Mouse (Mus musculus) gastrocnemius, postnatal 14 days (tissue): Measurements from ENCODE around the gene Sys1. TPM values are rescaled to one million over a fixed set of nuclear protein-coding genes. Genes with fewer than 3 reads are reported as not detected.

ENCODE experiments used
- DNase-seq: peaks from one replicate; pipeline ENCODE4 v3.0.0; 2021; ENCODE audit warnings: mixed read lengths
- intact Hi-C: fragments of 180-260 bp; cut with DNase I; formaldehyde crosslinking; loops from one replicate; pipeline ENCODE4 v1.15.1; 2025; ENCODE audit warnings: low total_unique reads
- long read RNA-seq, 2 experiments: library from polyadenylated mRNA; stranded (forward); transcript quantifications; one replicate each; pipeline ENCODE4 v2.0.0; 2021
- total RNA-seq, 2 experiments: library from RNA; stranded (reverse); gene quantifications; 2 replicates each; pipeline ENCODE4 v1.2.3; 2021

Gene Sys1
- total RNA-seq: 10 to 100 TPM; 15.0 to 15.6 TPM
- long read RNA-seq, experiment 1, transcript Sys1-201 (4 exons, 1,606 nt): major isoform, 30 of 31 reads
- long read RNA-seq, experiment 1, partial matches to known transcripts: 0 of 31 reads
- long read RNA-seq, experiment 1, other reads (novel, unspliced or antisense): 1 of 31 reads
- long read RNA-seq, experiment 2, transcript Sys1-201 (4 exons, 1,606 nt): major isoform, 27 of 29 reads
- long read RNA-seq, experiment 2, partial matches to known transcripts: 2 of 29 reads
- long read RNA-seq, experiment 2, other reads (novel, unspliced or antisense): 0 of 29 reads

DNA sequence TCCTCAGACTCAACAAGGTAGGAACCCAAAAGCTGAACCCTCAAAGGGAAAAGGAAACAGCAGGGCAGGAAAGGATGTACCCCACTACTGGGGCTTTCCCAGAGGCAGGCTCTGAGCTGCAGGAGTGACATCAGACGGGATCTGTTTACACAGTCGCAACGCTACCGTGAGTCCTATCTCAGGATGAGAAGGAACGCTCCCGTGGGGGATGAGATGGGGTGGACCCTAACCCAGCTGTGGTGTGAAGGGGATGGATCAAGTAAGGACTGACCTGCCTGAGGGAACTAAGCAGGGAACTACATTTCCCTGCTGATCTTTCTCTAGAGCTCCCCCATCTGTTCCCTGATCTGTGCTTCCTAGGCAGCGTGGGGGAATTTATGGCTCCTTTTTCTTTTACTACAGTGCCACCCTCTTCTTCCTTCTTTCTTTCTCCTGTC lies at the start of gene Sys1:
Gene Sys1, plus strand, starts transcription at position 101 of the 437 bp plus-strand sequence.
- no peak for DNase-seq
- intact Hi-C loops: no loop called here

DNA sequence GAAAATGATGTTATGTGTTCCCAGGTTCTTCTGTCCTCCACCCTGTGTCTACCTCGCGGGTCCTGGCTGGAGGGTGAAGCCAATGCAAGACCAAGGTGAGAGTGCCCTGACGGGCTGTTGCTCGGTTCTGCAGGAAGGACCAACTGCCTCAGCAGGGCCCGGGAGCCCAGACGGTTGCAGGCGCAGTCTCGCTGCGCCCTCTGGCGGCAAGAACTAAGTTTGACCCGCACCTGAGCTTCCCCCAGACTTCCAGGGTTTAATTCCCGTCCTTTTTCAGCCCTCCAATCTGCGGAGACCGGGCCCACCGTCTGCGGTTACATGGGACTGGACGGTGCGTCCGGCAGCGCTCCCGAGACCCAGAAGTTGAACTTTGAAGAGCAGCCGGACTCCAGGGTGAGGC lies 49.1 kb upstream of the Sys1 start:
- DNase-seq: peak; percentile 68
- intact Hi-C loops: loop anchor here (2.0 kb wide), 1 partner anchor 303 kb away; no protein-coding TSS in a partner anchor

DNA sequence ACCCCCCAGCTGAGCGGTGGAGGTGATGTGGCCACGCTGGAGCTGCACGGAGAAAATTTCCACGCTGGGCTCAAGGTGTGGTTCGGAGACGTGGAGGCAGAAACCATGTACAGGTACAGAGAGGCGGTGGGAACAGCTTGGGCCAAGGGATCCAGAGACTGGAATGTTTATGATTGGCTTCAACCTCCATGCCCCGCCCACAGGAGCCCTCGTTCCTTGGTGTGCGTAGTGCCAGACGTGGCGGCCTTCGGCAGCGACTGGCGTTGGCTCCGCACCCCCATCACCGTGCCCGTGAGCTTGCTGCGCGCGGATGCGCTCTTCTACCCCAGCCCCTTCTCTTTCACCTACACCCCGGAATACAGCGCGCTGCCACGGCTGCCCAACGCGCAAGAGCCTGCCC lies 42.6 kb upstream of the Sys1 start:
- no peak for DNase-seq
- intact Hi-C loops: loop anchor here (2.0 kb wide), 1 partner anchor 105 kb away; no protein-coding TSS in a partner anchor

GRCm38 (mm10) chr2:164414581-164414980 lies 42.2 kb upstream of the Sys1 start:
- DNase-seq: no peak
- intact Hi-C loops: loop anchor here (2.0 kb wide), 1 partner anchor 104 kb away; no protein-coding TSS in a partner anchor

DNA sequence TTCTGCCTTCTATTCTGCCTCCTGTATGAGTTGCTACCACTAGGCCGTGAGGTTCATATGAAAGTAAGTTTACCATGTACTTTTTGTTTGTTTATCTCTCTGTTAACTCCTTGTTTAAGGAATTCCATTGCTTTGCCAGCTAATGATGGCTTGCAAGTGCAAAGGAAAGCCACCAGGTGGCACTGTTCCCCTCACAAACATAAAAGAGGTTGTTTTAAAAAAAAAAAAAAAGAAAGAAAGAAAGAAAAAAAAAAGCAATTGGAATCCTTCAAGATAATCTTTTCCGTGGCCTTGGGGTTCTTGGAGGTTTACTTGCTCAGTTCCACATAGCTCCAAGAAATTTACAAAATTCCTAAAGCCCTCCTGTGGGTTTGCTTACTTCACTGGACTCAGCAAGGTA lies 39.6 kb upstream of the Sys1 start:
- intact Hi-C loops: loop anchor here (5.0 kb wide), 1 partner anchor 45 kb away; the partner anchor contains the start of gene Gm20458
- DNase-seq: no peak

DNA sequence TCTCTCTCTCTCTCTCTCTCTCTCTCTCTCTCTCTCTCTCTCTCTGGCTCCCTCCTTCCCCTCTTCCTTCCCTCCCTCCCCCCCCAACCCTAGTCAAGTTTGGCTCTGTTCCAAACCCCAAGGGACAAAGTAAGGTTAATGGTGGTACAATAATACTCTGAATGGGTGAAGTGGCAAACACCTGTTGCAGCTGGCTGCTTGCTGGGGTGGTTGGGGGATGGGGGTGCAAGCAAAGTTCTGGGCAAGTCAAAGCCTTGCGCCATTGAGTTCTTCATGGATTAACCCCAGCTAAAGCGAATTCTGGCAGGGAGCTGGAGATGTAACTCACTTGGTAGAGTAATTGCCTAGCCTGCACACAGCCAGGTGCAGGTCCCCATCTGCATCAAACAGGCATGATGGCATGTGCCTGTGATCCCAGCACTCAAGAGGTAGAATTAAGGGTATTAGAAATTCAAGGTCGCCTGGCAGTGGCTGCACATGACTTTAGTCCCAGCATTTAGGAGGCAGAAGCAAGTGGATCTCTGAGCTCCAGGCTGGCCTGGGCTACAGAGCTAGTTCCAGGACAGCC lies 38.4 kb upstream of the Sys1 start:
- no peak for DNase-seq
- intact Hi-C loops: loop anchor here (5.0 kb wide), 1 partner anchor 44 kb away; the partner anchor contains the start of gene Gm20458

GRCm38 (mm10) chr2:164419489-164419888 lies 37.3 kb upstream of the Sys1 start:
- intact Hi-C loops: loop anchor here (5.0 kb wide), 1 partner anchor 43 kb away; the partner anchor contains the start of gene Gm20458
- DNase-seq: no peak

DNA sequence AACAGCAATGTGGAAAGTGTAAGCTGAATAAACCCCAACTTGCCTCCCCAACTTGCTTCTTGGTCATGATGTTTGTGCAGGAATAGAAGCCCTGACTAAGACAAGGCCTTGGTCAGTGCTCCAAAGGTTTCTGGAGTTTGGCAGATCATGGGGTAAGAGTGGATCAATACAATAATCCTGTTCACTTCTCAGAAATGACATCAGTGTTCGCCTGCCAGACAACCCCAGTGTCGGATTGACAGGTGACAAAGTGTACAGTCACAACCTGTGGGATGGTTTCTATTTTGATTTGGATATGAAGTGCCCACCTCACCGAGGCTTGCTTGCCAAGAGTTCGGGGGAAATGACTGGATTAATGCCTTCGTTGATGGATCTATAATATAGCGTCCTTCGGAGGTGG lies 35.5 kb upstream of the Sys1 start:
- no peak for DNase-seq

GRCm38 (mm10) chr2:164421979-164422378 lies 34.8 kb upstream of the Sys1 start:
- intact Hi-C loops: no loop called here
- no peak for DNase-seq

More for the DNA sequence above, 35.5 kb upstream of the Sys1 start:
- intact Hi-C loops: no loop called here

- intact Hi-C loops: no loop called here
- DNase-seq: no peak
These were observed 33.9 kb upstream of the Sys1 start for GRCm38 (mm10) chr2:164422675-164423393.

DNA sequence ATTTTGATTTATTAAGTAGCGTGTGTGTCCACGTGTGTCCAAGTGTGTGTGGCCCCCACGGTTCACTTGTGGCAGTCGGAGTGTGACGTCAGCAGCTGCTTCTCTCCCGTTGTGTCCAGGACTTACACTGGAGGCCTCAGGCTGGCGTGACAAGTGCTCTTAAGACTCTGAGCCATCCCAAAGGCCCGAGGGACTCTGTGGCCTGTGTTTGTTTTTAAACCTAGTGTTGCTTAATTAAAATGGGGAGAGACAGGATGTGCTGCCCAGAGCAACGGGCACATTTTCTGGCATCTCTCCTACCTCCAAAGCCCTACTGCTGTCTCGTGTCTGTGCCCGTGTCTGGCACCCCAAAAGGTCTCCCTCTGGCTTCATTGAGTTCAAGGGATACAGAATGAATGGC lies 33.3 kb upstream of the Sys1 start:
- DNase-seq: no peak
- intact Hi-C loops: no loop called here

GRCm38 (mm10) chr2:164424406-164424805 lies 32.4 kb upstream of the Sys1 start:
- DNase-seq: no peak
- intact Hi-C loops: no loop called here

DNA sequence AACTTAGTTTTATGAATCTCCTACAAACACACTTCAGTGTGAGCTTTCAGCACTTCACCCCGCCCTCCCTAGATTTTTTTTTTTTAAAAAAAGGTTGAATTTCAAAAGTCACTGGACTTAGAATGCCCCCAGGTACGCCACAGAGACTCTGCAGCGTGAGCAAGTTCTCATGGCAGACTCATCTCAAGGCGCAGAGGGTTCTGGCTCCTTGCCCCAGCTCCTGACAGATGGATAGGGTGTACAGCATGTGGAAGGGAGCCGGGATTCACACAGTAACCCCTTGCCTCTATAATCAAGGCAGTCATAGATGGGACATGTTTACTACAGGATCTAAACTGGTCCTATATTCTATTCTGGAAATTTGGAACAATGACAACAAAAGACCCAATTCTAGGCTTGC lies 31.4 kb upstream of the Sys1 start:
- no peak for DNase-seq

GRCm38 (mm10) chr2:164426121-164426520 lies 30.6 kb upstream of the Sys1 start:
- intact Hi-C loops: no loop called here
- no peak for DNase-seq

More for the DNA sequence above, 31.4 kb upstream of the Sys1 start:
- intact Hi-C loops: no loop called here

GRCm38 (mm10) chr2:164426952-164427351 lies 29.8 kb upstream of the Sys1 start:
- intact Hi-C loops: no loop called here
- DNase-seq: no peak

DNA sequence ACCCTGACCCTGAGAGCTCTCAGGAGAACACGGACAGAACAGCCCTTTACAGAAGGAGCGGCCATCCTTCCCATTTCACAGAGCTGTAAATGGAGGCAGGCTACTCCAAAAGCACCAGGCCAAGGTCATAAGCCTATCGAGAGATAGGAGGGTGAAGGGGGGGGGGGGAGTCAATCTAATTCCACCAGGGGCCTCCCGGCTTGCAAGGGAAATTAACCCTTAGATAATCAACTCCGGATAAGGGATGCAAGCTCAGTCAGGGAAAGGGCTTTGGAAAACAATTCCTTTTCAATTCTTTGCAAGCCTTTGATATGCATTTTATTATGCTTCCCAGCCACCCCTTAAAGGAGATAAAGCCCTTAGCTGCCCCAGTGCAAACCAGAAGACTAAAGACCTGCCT lies 28.3 kb upstream of the Sys1 start:
- no peak for DNase-seq
- intact Hi-C loops: no loop called here

DNA sequence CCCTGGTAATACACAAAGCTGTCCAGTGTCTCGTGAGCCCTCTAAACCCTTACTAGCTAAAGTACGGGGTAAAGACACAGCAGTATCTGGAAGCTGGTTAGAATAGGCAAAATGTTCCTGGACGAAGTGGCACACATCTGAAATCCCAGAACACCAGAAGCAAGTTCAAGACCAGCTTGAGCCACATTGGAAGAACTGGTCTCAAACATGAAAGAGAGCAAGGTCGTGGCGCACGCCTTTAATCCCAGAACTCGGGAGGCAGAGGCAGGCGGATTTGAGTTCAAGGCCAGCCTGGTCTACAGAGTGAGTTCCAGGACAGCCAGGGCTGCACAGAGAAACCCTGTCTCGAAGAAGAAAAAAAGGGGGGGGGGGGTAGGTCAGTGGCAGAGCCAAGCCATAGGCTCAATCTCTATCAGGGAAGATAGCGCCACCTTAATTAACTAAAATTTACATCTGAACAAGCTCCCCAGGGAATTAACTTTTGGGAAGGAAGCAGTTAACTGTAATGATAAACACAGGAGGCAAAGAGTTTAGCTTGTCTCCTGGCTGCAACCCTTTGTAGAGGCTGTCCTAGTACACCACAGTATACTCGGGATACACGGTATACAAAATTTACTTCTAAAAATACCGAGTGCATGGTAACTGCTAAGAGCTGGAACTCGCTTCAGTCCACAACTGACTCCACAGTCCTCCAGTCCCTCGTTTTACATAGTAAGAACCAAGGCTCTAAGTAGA lies 26.7 kb upstream of the Sys1 start:
- DNase-seq: no peak
- intact Hi-C loops: no loop called here

DNA sequence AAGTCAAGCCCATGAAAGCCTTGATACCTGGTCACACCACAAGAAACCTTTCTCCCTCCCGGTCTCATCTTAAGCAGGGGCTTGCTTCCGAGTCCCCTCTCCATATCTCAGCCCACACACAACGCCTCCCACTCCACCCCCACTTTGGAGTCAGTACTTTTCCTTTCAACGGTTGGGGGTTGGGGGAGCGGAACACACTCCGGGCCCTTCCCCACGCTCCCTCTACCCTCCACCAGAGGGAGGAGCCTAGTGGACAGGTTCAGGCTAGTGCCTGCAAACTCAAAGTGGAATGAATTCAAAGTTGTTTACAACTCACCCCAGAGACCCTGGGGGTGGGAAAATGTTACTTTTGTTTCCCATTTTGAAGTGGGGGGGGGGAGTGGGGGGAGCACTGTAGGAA lies 26.1 kb upstream of the Sys1 start:
- intact Hi-C loops: no loop called here
- DNase-seq: no peak

- no peak for DNase-seq
- intact Hi-C loops: no loop called here
These were observed 24.9 kb upstream of the Sys1 start for GRCm38 (mm10) chr2:164431676-164432465.
